Mouse (Mus musculus) CD4-positive helper T cell, adult 2 months (primary cell): ENCODE measurements around the gene Gm17124.
"Not testable (repeated sequence)": the region's sequence is repeated elsewhere in the genome, so short reads cannot be mapped to it uniquely, and the experiment has no call there.

ENCODE experiments used
- DNase-seq: peaks from one replicate; pipeline ENCODE4 v3.0.0-alpha.2; 2012; ENCODE audit warnings: low read depth, missing footprints, low spot score

The Gm17124 gene

DNA sequence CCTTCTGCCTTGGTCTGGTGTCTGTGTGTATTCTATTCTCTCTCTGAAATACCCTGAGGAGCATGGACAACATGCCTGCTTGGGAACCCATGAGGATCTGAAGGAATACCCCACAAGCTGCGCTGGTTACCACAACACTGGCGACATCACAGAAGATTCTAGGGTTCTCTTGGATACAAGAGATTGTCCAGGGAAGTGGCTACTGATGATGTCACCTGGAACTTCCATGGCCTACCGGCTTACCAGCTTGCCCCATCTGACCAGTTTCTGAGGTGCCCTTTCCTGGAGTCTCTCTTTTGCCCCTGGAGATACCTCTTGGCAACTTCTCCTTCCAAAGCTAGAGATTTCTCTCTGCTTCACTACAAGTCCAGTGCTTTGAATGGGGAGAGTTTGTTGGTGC lies at the start of gene Gm17124:
TSS of gene Gm17124 (minus strand) at position 101 of the 400 bp plus-strand sequence.
- not testable (repeated sequence) for DNase-seq

DNA sequence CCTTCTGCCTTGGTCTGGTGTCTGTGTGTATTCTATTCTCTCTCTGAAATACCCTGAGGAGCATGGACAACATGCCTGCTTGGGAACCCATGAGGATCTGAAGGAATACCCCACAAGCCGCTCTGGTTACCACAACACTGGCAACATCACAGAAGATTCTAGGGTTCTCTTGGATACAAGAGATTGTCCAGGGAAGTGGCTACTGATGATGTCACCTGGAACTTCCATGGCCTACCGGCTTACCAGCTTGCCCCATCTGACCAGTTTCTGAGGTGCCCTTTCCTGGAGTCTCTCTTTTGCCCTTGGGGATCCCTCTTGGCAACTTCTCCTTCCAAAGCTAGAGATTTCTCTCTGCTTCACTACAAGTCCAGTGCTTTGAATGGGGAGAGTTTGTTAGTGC lies 42.1 kb upstream of the Gm17124 start, which contains the start of gene Gm3633:
TSS of gene Gm3633 (minus strand) at position 101 of the 400 bp plus-strand sequence.
- DNase-seq: not testable (repeated sequence)
